Mouse (Mus musculus) ovary, postnatal 36 days (tissue): ENCODE data around the gene Pkn3.
A peak's percentile ranks its signal among the peaks of the same experiment; 100 is the strongest.

Experiments used
- DNase-seq: peaks from one replicate; pipeline ENCODE4 v3.0.0; 2022; ENCODE audit warnings: low spot score, mixed read lengths

Pkn3 gene

GRCm38 (mm10) chr2:30063791-30064190 is 13.7 kb upstream of the Pkn3 start:
- no peak for DNase-seq

DNA sequence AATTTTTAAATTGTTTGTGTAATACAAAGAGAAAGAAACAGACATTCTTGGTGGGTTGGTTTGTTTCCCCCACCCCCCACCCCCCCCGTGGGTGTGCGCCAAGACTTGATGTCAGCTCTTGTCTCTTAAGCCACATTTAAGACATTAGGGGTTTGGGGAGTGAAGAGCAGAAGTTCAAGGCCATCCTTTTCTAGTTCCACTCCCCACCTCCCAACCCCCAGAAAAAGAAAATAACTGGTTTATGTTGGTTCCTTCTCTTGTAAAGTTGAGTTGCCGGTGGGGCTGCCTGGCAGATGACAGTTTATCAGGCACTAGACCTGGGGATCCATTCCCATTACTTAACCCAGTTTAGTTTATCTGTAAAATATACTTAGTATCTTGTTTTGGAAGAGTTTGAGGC is 13.2 kb upstream of the Pkn3 start:
- DNase-seq, result no peak

GRCm38 (mm10) chr2:30066046-30066901 is 11.2 kb upstream of the Pkn3 start:
- DNase-seq, result peak; percentile 98

DNA sequence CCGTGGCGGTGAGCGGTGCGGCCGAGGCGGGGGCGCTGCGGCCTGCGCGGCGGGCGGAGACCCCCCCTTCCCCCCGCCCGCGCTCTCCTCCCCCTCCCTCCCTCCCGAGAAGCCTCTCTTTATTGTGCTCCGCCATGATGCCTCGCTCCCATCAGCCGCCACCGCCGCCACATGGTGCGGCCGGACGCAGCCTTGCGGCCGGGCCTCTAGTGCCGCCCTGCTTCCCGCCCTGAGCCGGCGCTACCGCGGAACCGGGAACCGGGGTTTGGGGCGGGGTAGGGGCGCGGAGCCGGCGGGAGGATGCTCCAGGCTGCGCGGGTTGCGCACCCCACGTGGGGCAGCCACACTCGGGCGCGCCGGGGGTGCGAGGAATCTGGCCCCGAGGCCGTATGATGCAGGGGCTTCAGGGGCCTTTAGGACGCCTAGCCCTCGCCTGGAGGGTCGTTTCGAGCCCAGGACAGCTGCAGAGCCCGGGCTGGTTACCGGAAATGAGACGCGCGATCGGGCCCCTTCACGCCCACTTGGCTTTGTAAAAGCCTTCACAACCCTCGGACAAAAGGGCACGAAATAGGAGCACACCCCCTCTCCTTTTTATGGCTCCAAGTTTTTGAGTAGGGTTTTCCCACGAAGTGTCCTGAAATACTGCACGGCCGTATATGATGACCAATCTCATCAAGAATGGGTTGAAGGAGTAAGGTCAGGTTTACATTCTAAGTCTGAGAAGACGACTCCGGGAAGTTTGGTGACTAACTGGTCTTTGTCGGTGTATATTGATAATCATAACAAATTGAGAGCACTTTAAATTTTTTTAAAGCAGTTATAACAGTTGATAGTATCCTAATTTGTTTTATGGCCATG is 10.2 kb upstream of the Pkn3 start:
- DNase-seq, result peak; percentile 57

DNA sequence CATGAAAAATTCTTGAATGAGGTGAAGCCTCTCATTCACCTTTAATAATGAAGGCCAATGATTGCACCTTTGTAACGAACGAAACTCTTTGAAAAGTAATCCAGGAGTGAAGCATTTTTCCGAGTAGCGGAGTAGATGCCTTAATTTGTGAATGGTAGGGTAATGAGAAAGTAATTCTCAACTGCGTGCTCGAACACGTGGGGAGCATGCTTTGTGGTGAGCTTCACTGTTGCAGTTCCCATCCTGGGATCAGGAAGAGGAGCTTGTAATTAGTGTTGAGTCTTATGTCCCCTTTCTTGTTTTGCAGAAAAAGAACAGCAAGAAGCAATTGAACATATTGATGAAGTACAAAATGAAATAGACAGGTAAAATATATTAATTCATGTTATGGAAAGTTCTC is 9.5 kb upstream of the Pkn3 start:
- DNase-seq, result no peak

- no peak for DNase-seq
These were observed 4.6 kb upstream of the Pkn3 start for GRCm38 (mm10) chr2:30072875-30073274.

- no peak for DNase-seq
These were observed 4.2 kb upstream of the Pkn3 start for GRCm38 (mm10) chr2:30073285-30073684.

- no peak for DNase-seq
These were observed 1.9 kb upstream of the Pkn3 start for GRCm38 (mm10) chr2:30075625-30076024.

DNA sequence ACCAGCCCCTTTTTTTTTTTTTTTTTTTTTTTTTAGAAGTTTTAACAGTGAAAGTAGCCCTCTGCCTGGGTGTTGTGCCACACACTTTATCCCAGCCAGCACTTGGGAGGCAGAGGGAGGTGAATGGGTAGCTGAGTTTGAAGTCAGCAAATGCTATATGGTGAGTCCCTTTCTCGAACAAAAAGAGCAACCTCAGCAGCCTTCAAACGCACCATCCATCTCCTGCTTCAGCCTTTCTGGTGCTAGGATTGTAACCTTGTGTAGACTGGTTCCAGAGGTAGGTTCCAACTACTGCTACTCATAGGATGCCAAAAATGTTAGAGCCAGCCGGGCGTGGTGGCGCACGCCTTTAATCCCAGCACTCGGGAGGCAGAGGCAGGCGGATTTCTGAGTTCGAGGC is 1.0 kb upstream of the Pkn3 start:
- no peak for DNase-seq

GRCm38 (mm10) chr2:30076959-30077358 is 525 bp upstream of the Pkn3 start:
- DNase-seq, result no peak

DNA sequence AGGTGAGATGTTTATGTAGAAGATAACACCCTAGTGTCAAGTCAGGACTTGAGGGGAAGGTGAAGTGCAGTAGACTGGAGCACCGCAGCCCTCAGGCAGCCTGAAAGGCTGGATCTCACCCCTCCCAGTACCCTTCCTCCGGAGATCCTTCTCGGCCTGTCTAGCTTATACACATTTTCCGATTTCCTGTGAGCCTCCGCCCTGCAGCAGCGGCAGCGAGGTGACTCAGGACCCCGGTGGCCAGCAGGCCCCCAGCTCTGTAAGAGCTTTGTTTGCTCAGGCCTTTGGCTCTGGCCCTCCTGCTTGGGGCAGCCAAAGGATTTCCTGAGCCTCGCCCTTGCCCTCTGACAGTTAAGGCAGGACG is 847 bp downstream of the Pkn3 start:
- DNase-seq, result no peak

- no peak for DNase-seq
These were observed 1.3 kb downstream of the Pkn3 start for GRCm38 (mm10) chr2:30078760-30079159.

DNA sequence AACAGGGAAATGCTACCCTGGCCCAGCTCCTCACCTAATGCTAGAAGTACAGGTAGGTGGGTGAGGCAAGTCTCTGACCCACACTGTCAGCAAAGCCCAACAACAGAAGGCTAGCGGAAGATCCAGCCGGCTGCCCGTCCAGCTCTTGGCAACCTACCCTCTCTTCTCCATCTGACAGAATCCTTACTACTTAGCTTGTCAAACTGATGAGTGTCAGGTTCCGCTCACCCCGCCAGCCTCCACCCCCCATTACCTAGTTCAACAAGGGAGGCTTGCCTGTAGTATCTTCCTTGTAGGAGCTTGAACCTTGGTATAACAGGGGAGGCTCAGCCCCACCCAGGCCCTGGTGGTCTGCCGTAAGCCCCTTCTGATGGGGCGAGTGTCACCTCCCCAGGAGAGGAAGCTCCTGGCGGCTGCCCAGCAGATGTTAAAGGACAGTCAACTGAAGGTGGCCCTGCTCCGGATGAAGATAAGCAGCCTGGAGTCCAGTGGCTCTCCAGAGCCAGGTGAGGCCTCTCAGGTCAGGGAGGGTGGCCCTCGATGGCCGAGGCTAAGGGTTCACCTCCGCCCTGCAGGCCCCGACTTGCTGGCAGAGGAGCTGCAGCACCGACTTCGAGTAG is 2.8 kb downstream of the Pkn3 start:
- no peak for DNase-seq

DNA sequence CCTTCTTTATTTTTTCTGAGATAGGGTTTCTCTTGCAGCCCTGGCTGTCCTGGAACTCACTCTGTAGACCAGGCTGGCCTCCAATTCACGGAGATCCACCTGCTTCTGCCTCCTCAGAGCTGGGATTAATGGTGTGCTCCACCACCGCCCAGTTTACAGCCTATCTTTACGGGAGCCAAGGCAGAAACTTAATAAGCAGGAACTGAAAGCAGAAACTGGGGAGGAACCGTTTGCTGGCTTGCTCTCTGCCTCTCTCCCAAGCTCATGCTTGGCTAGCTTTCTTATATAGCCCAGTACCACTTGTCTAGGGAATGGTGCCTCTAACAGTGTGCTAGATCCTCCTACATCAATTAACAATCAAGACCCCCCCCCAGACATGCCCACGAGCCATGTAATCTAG is 6.6 kb downstream of the Pkn3 start:
- no peak for DNase-seq

- no peak for DNase-seq
These were observed 7.1 kb downstream of the Pkn3 start for GRCm38 (mm10) chr2:30084632-30085031.

DNA sequence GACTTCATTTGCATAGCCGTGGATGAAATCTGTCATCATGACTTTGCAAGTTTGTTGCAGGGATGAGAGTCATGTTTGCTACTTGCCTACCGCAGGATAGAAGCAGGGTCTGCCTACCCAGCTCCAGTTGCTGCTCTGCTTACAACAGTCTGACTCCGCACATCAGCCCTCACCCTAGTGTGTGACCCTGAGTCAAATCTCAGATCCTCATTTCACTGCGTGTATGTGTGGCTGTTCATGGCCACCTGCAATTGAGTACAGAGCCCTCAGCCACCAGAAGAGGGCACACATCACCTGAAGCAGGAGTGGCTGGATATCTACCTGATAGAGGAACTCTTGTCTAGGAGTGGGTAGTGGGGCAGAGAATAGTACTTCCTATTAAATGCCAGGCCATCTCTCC is 9.8 kb downstream of the Pkn3 start:
- no peak for DNase-seq

DNA sequence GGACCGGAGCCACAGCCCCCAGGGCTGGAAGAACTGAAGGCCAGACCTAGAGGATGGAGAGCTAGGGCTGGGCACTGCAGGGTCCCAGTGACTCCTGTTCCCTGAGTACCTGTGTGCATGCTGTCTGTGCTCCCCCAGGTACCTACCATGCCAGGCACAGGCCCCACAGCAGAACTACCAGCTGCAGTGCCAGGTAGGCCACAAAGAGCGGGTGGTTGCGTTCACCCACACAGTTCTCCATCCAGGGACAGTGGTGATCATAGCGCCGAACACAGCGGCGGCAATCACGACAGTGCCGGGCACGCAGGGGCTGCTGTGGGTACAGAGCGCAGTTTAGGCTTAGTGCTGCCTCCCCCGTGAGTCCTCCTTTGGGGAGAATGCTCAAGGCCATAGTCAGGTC is 14.0 kb downstream of the Pkn3 start:
- DNase-seq, result no peak

DNA sequence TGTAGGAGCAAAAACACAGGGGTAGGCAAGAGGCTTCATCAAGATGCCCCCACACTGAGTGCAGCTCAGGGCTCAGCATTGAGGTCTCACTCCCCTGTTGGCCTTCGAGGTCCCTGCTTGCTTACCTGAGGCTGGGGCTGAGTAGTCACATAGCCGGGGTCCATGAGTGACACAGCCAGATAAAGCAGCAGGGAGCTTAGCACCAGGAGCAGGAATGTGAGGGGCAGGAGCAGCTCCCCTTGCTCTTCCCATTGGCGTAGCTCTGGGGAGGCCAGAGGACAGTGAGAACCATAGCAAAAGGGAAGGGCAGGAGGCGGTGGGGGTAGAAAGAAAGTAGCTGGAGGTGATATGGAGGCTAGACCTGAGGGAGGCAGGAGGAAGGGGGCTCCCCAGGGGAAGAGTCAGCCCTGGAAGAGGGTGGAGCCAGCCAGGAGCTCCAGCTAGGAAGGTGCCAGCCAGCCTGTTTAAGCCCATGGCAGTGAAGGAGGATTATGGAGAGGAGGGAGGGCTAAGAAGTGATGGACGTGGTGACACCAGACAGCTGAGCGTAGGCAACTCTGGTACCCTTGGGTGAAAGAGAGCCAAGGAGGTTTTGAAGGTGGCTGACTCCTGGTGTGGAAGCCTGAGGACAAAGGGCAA is 14.9 kb downstream of the Pkn3 start:
- DNase-seq, result no peak

DNA sequence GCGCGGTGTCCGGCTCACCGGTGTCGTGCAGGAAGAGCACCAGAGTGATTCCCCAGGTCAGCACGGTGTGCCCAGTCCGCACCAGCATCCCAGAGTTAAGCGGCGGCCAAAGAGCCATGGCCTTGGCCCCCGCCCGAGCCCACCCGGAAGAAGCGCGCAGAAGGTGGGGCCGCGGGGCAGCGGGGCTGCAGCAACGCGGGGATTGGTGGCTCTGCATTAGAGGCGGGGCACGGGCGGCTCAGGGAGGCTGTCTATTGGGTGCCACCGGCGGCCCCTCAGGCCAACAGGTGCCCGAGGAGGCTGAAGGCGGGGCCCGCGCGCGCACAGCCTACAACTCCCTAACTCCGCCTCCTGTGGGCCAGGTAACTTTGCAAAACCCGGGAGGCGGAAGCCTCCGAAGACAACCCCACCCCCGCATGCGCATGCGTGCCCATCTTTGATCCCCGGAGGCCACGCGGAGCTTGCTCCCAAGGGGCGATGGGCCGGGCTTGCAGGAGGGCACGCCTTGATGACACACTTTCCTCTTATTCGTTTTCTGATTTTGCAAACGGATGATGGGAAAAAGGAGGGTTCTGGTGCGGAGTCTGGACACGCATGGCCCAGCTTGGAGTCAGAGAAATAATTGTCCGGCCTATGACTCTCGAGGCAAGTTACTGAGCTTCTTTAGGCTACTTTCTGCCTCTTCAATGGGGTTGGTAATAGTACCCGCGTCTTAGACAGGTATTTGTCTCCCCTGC is 16.2 kb downstream of the Pkn3 start, which contains the start of gene Zdhhc12:
Gene Zdhhc12 (minus strand): TSS at position 178 of the 737 bp plus-strand sequence.
- peak; percentile 97 for DNase-seq

DNA sequence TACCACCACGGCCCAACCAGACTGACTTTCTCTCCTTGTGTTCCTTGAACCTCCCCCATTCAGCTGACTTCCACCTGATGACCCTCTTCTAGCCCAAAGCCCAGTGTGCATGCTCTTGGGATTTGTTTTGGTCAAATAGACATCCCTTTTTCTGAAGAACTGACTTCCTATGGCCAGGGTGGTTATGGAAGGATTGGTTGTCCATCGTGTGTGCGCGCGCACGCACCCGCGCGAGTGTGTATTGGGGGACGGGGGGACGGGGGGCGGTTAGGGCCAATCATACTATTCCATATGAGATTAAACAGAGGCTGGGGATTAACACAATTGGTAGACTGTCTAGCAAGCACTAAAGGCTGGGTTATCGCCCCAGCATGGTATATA is 16.7 kb downstream of the Pkn3 start:
- no peak for DNase-seq

- DNase-seq, result no peak
These were observed 18.5 kb downstream of the Pkn3 start for GRCm38 (mm10) chr2:30095882-30096527.
